Mouse (Mus musculus): ENCODE data around the gene Dnajb7. TPM values are rescaled to one million over a fixed set of nuclear protein-coding genes. Genes with fewer than 3 reads are reported as not detected.

The Dnajb7 gene
- 0.96 and 1.7 TPM in 2 replicates for polyA plus RNA-seq (2015; fragmentation: Nextera tagmentation; extraction: Ambion mirVana)

DNA sequence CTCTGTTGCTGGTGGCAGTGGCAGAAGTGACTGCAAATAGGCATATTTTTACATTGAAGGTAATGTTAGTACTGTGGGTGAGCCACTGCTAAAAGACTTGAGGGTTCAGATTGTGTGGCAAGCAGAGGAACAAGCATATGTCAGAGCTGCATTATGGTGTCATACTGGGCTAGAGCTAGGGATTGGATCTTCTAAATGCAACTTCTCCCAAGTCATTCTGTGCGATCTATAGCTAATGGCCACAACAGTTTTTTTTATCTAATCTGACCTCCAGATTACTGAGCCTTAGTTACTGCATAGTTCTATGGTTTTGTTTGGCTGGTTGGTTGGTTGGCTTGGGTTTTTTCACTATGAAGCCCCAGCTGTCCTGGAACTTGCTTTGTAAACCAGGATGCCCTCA, at the start of gene Dnajb7:
Gene Dnajb7, minus strand, starts transcription at position 101 of the 400 bp plus-strand sequence.

GRCm38 (mm10) chr15:81399638-81400315, 8.3 kb downstream of the Dnajb7 start, which contains the start of the genes St13 and Xpnpep3:
Gene St13 (minus strand): TSS chr15:81400077.
Gene Xpnpep3 (plus strand): TSS chr15:81400138.

GRCm38 (mm10) chr15:81360345-81361021, 47.6 kb downstream of the Dnajb7 start, which contains the start of gene Slc25a17:
Gene Slc25a17 (minus strand): TSS chr15:81360812.

Other genes with a start within 250 kb of the Dnajb7 start
- 13.4 and 16.4 TPM in 2 replicates for gene Mrtfa, start 217.5 kb downstream of the Dnajb7 start, polyA plus RNA-seq (2015; fragmentation: Nextera tagmentation; extraction: Ambion mirVana)
- 0.12 TPM in 1 of 2 replicates, not detected in the other for gene Mchr1, start 172.8 kb downstream of the Dnajb7 start, polyA plus RNA-seq (2015; fragmentation: Nextera tagmentation; extraction: Ambion mirVana)
- gene Slc25a17, start 47.5 kb downstream of the Dnajb7 start, polyA plus RNA-seq (2015; fragmentation: Nextera tagmentation; extraction: Ambion mirVana): 41.4 and 41.9 TPM in 2 replicates
- 62.5 and 69.0 TPM in 2 replicates for gene St13, start 8.2 kb downstream of the Dnajb7 start, polyA plus RNA-seq (2015; fragmentation: Nextera tagmentation; extraction: Ambion mirVana)
- 5.0 TPM in 2 replicates for gene Xpnpep3, start 8.2 kb downstream of the Dnajb7 start, polyA plus RNA-seq (2015; fragmentation: Nextera tagmentation; extraction: Ambion mirVana)
- 383 and 402 TPM in 2 replicates for gene Rbx1, start 58.0 kb upstream of the Dnajb7 start, polyA plus RNA-seq (2015; fragmentation: Nextera tagmentation; extraction: Ambion mirVana)
- gene Ep300, start 177.1 kb upstream of the Dnajb7 start, polyA plus RNA-seq (2015; fragmentation: Nextera tagmentation; extraction: Ambion mirVana): 12.4 and 12.6 TPM in 2 replicates

All from spleen, postnatal 0 days (tissue).